Mouse (Mus musculus): ENCODE measurements at regions not wholly inside any gene's neighbourhood (a gene's known extent, or its start where the extent isn't known, plus 50 kb on each side); places are given as distances from the start of the nearest gene placed in this dataset.

DNA sequence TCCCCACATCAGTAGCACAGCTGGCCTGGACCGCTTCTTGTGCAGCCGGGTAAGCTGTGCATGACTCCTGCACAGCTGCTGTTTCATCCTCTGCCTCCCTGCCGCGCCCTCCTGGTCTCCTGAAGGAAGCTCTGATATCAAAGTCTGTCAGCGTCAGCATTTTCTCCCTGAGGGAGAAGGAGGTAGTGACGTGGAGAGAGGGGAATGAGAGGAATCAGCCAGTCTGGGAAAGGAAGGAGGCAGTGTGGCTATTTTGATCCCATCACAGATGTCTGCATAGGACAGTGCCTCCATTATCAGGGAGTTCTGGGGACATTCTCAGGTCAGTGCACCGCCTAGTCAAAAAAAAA is 62.6 kb upstream of the Eml4 start:
- H3K4me3 ChIP-seq (ENCODE audit: low read depth, low read length): no peak overlapping the region
- no peaks in the 10 kb centered on the region for H3K4me1 ChIP-seq (ENCODE audit: control insufficient read depth, insufficient read depth, low read length)
- no peak overlapping the region for H3K27ac ChIP-seq (ENCODE audit: insufficient read depth, low read length)
- no peaks in the 10 kb centered on the region for H3K27me3 ChIP-seq (ENCODE audit: control insufficient read depth, insufficient read depth, low read length, poor library complexity, severe bottlenecking)
- no peak overlapping the region for H3K9ac ChIP-seq (ENCODE audit: low read depth, poor library complexity, severe bottlenecking)
- no peaks in the 10 kb centered on the region for H3K9me3 ChIP-seq (replicated peaks; ENCODE audit: control insufficient read depth, insufficient read depth, low read length, poor library complexity, severe bottlenecking)
- TF ChIP-seq POLR2A (IDR thresholded peaks at IDR 0.05; ENCODE audit: insufficient read depth, low read length) (no peak), EP300 (IDR thresholded peaks at IDR 0.05; ENCODE audit: insufficient read depth, low read depth, low read length) (no peak), CTCF (IDR thresholded peaks at IDR 0.05; ENCODE audit: low read depth, low read length) (no peak)
- no peaks in the 10 kb centered on the region for H3K36me3 ChIP-seq (ENCODE audit: control insufficient read depth, insufficient read depth, low read length, poor library complexity, severe bottlenecking)

GRCm38 (mm10) chr17:83295526-83296238 is 55.0 kb upstream of the Eml4 start:
- Histone ChIP-seq H3K9me3 (replicated peaks; ENCODE audit: control insufficient read depth, insufficient read depth, low read length, poor library complexity, severe bottlenecking) (no peaks in the 10 kb centered on the region), H3K4me1 (ENCODE audit: control insufficient read depth, insufficient read depth, low read length) (no peaks in the 10 kb centered on the region), H3K36me3 (ENCODE audit: control insufficient read depth, insufficient read depth, low read length, poor library complexity, severe bottlenecking) (no peaks in the 10 kb centered on the region), H3K9ac (ENCODE audit: low read depth, poor library complexity, severe bottlenecking) (no peak overlapping the region), H3K4me3 (ENCODE audit: low read depth, low read length) (no peak overlapping the region), H3K27ac (ENCODE audit: insufficient read depth, low read length) (no peak overlapping the region), H3K27me3 (ENCODE audit: control insufficient read depth, insufficient read depth, low read length, poor library complexity, severe bottlenecking) (no peaks in the 10 kb centered on the region)
- no peak for TF ChIP-seq POLR2A (IDR thresholded peaks at IDR 0.05; ENCODE audit: insufficient read depth, low read length)
- no peak for TF ChIP-seq EP300 (IDR thresholded peaks at IDR 0.05; ENCODE audit: insufficient read depth, low read depth, low read length)
- TF ChIP-seq CTCF (IDR thresholded peaks at IDR 0.05; ENCODE audit: low read depth, low read length): no peak

DNA sequence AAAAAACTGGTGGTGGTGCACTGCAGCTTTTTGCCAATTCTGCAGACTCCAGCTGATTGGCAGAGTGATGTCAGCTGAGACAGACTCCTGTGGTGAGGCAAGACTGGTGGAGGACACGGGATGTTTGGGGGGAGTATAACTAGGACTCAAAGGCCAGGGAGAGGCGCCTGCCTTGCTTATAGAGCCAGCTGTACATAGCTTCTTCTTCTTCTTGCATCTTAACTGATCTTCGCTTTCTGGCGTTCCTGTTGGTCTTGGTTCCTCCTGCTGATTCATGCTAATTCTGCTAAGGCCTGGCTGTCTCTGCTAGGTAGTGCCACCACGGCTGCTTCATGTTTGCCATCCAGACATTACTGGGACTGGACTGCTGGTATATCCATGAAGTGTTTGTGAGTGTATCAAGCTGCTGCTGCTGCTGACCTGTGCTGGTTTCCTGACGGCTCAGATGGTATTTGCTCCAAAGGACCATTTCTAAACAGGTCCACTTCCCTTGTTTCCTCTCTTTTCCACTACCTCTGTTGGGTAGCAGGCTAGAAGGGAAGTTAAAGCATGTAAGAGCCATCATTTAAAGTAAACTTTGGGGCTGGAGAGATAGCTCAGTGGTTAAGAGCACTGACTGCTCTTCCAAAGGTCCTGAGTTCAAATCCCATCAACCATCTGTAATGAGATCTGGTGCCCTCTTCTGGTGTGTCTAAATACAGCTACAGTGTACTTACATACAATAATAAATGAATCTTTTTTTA is 53.2 kb upstream of the Eml4 start:
- no peaks in the 10 kb centered on the region for H3K9me3 ChIP-seq (replicated peaks; ENCODE audit: control insufficient read depth, insufficient read depth, low read length, poor library complexity, severe bottlenecking)
- TF ChIP-seq EP300 (IDR thresholded peaks at IDR 0.05; ENCODE audit: insufficient read depth, low read depth, low read length) (no peak), POLR2A (IDR thresholded peaks at IDR 0.05; ENCODE audit: insufficient read depth, low read length) (no peak), CTCF (IDR thresholded peaks at IDR 0.05; ENCODE audit: low read depth, low read length) (no peak)
- no peaks in the 10 kb centered on the region for H3K4me1 ChIP-seq (ENCODE audit: control insufficient read depth, insufficient read depth, low read length)
- H3K9ac ChIP-seq (ENCODE audit: low read depth, poor library complexity, severe bottlenecking): no peak overlapping the region
- no peak overlapping the region for H3K27ac ChIP-seq (ENCODE audit: insufficient read depth, low read length)
- no peak overlapping the region for H3K4me3 ChIP-seq (ENCODE audit: low read depth, low read length)
- no peaks in the 10 kb centered on the region for H3K27me3 ChIP-seq (ENCODE audit: control insufficient read depth, insufficient read depth, low read length, poor library complexity, severe bottlenecking)
- H3K36me3 ChIP-seq (ENCODE audit: control insufficient read depth, insufficient read depth, low read length, poor library complexity, severe bottlenecking): no peaks in the 10 kb centered on the region

All from ES-Bruce4 (cell line).